27 mouse cellular contexts compared by ENCODE assay signal in genomic region chr1:55167560-55167959, GRCm38 (mm10). TPM values are rescaled to one million over a fixed set of nuclear protein-coding genes. Genes with fewer than 3 reads are reported as not detected.
DNase-seq lines count a peak whose midpoint lies in the region; ATAC-seq and TF ChIP-seq lines count a peak whose summit lies in the region.
"Had no signal": no experiment of that assay in that cellular context is flagged by ENCODE, and none has a peak within 500 bp of the region (broad histone marks: within the 10 kb centered on the region; RNA-seq: fewer than 3 reads in every experiment).

No protein-coding gene starts in this region.

- H3K36me3 ChIP-seq in liver, embryonic 11.5 days (ENCODE audit: control insufficient read depth, insufficient read depth, low read length), result no peaks in the 10 kb centered on the region
- no peaks in the 10 kb centered on the region for H3K36me3 ChIP-seq in liver, embryonic 14.5 days (replicated peaks; ENCODE audit: control insufficient read depth, insufficient read depth, low read depth)
- H3K36me3 ChIP-seq: forebrain, embryonic 12.5 days; G1E had no signal

- H3K4me3 ChIP-seq in liver, embryonic 11.5 days (ENCODE audit: low read depth, low read length), result no peak overlapping the region
- no peak overlapping the region for H3K4me3 ChIP-seq in liver, embryonic 14.5 days (ENCODE audit: insufficient read depth in 1 of 2, low read depth in 2 of 2, low read length in 2 of 2)
- H3K4me3 ChIP-seq: embryonic facial prominence, embryonic 10.5 days; embryonic facial prominence, embryonic 12.5 days; forebrain, embryonic 10.5 days; forebrain, embryonic 12.5 days had no signal

- no peak overlapping the region for H3K9ac ChIP-seq in liver, embryonic 11.5 days (ENCODE audit: low read depth, low read length)
- H3K9ac ChIP-seq in liver, embryonic 14.5 days (replicated peaks), result no peak overlapping the region
- H3K9ac ChIP-seq: embryonic facial prominence, embryonic 12.5 days; forebrain, embryonic 12.5 days had no signal

- no peak for TF ChIP-seq EP300 in liver, embryonic 14.5 days (IDR thresholded peaks at IDR 0.05; ENCODE audit: low read depth)

- H3K9me3 ChIP-seq in liver, embryonic 11.5 days (ENCODE audit: control insufficient read depth, low read length), result peaks cover 5% of the 10 kb centered on the region; the same call in 1 of the 2 replicates
- H3K9me3 ChIP-seq in liver, embryonic 14.5 days (ENCODE audit: control insufficient read depth, low read length), result no peaks in the 10 kb centered on the region

- no peak overlapping the region for H3K27ac ChIP-seq in liver, embryonic 11.5 days (ENCODE audit: low read depth, low read length)
- no peak overlapping the region for H3K27ac ChIP-seq in liver, embryonic 14.5 days
- H3K27ac ChIP-seq: embryonic facial prominence, embryonic 10.5 days; embryonic facial prominence, embryonic 12.5 days; forebrain, embryonic 10.5 days; forebrain, embryonic 12.5 days had no signal

- 58% methylated on average over 4 of the region's 4 CpGs for WGBS in liver, embryonic 11.5 days
- WGBS in liver, embryonic 14.5 days (ENCODE audit: insufficient replicate concordance), result 43% methylated on average over 4 of the region's 4 CpGs

- DNase-seq in heart, adult 11 months, result peak; percentile 54
- no peak for DNase-seq in heart, postnatal 14 days
- no peak for DNase-seq in liver, embryonic 11.5 days (ENCODE audit: low spot score)
- DNase-seq in liver, result no peak
- no peak for DNase-seq in liver, embryonic 14.5 days (ENCODE audit: low read depth in 3 of 3, low spot score in 3 of 3)
- DNase-seq in lung, postnatal 10 days, result no peak
- DNase-seq in gastrocnemius, adult 8-10 months (ENCODE audit: low spot score in 2 of 2), result no peak
- DNase-seq: adrenal gland, adult 8-10 months; adrenal gland, postnatal 14 days; adrenal gland, postnatal 36 days; B cell, adult 2 months; cerebellum, adult 11-12 months; cerebellum, adult 2 months; cerebellum, adult 9-10 months; cerebellum, postnatal 10 days; cerebellum, postnatal 25 days had no signal

- H3K4me1 ChIP-seq in liver, embryonic 11.5 days (replicated peaks; ENCODE audit: control insufficient read depth, insufficient read depth, low read length), result peaks cover 2% of the 10 kb centered on the region; the same call in 1 of the 2 replicates
- 0 out of 4 replicates have a peak, but pooled peaks cover 0 to 4% of the 10 kb centered on the region in 2 experiments for H3K4me1 ChIP-seq in liver, embryonic 14.5 days (replicated peaks; ENCODE audit: control insufficient read depth in 2 of 2, insufficient read depth in 2 of 2, low read length in 1 of 2)
- H3K4me1 ChIP-seq: embryonic facial prominence, embryonic 12.5 days; forebrain, embryonic 12.5 days had no signal

- ATAC-seq in liver, embryonic 11.5 days (replicated peaks; ENCODE audit: low FRiP score), result peak; percentile 62
- ATAC-seq in erythroid progenitor cell, adult 5-6 weeks (replicated peaks; ENCODE audit: low FRiP score, poor library complexity, severe bottlenecking), result peak; percentile 19; the same call in 1 of the 2 replicates
- peak; percentile 63 for ATAC-seq in liver, embryonic 14.5 days (ENCODE audit: insufficient read depth)
- ATAC-seq: activated CD4-positive, CD25-positive, alpha-beta regulatory T cell, adult 4 months; CD4-positive, CD25-positive, alpha-beta regulatory T cell, adult 4 months; forebrain, embryonic 14.5 days; Patski had no signal

- TF ChIP-seq CTCF in liver, embryonic 14.5 days (IDR thresholded peaks at IDR 0.05; ENCODE audit: low read depth), result no peak

- H3K27me3 ChIP-seq in liver, embryonic 11.5 days (replicated peaks; ENCODE audit: control insufficient read depth, insufficient read depth, low read length), result no peaks in the 10 kb centered on the region
- H3K27me3 ChIP-seq in liver, embryonic 14.5 days (ENCODE audit: control insufficient read depth, insufficient read depth, low read length), result no peaks in the 10 kb centered on the region
- H3K27me3 ChIP-seq: CH12.LX; embryonic facial prominence, embryonic 12.5 days; forebrain, embryonic 12.5 days; Patski had no signal

- intact Hi-C loops in heart, postnatal 14 days (cut with DNase I), result loop anchor here (10.0 kb wide), 1 partner anchor 173 kb away; no protein-coding TSS in a partner anchor

- no peak overlapping the region for H3K4me2 ChIP-seq in liver, embryonic 11.5 days
- no peak overlapping the region for H3K4me2 ChIP-seq in liver, embryonic 14.5 days (ENCODE audit: low read depth)
- H3K4me2 ChIP-seq: embryonic facial prominence, embryonic 12.5 days; forebrain, embryonic 12.5 days had no signal

RNA-seq across cellular contexts. Expression of gene Mob4, which starts 36.5 kb away (rescaled TPM):
- total RNA-seq in heart, postnatal 14 days (2021), result 10 to 100 TPM; 36.6 to 38.2 TPM
- polyA plus RNA-seq in liver, embryonic 11.5 days (2014; fragmentation: Nextera tagmentation; extraction: Ambion mirVana), result 82.1 and 94.4 TPM in 2 replicates
- total RNA-seq in erythroid progenitor cell, adult 5-6 weeks (2015; ENCODE audit: low replicate concordance), result 31.9 and 42.2 TPM in 2 replicates
- 46.0 and 70.0 TPM in 2 replicates for total RNA-seq in erythroid progenitor cell, adult 5-6 weeks (2017; ENCODE audit: low replicate concordance)
- polyA plus RNA-seq in liver, embryonic 14.5 days (2012; rRNA removed), result 7.3 and 10.8 TPM in 2 replicates
- polyA plus RNA-seq in liver, embryonic 14.5 days (2014; fragmentation: Nextera tagmentation; extraction: Ambion mirVana), result 36.0 and 38.0 TPM in 2 replicates
- 10 to 100 TPM; 33.1 to 39.3 (median 37.1) TPM for total RNA-seq in gastrocnemius, adult 8-10 months (2022)

RNA-seq across cellular contexts. Expression of gene Rftn2, which starts 59.0 kb away (rescaled TPM):
- 10 to 100 TPM; 10.6 to 11.9 TPM for total RNA-seq in heart, postnatal 14 days (2021)
- 2.3 and 2.8 TPM in 2 replicates for polyA plus RNA-seq in liver, embryonic 11.5 days (2014; fragmentation: Nextera tagmentation; extraction: Ambion mirVana)
- total RNA-seq in erythroid progenitor cell, adult 5-6 weeks (2015; ENCODE audit: low replicate concordance), result not detected in 2 replicates
- not detected in 2 replicates for total RNA-seq in erythroid progenitor cell, adult 5-6 weeks (2017; ENCODE audit: low replicate concordance)
- 0.28 and 0.38 TPM in 2 replicates for polyA plus RNA-seq in liver, embryonic 14.5 days (2012; rRNA removed)
- polyA plus RNA-seq in liver, embryonic 14.5 days (2014; fragmentation: Nextera tagmentation; extraction: Ambion mirVana), result 0.37 and 0.62 TPM in 2 replicates
- 1 to 10 TPM; 2.2 to 4.0 (median 3.5) TPM for total RNA-seq in gastrocnemius, adult 8-10 months (2022)
